Mouse (Mus musculus) neural tube, embryonic 14.5 days (tissue): ENCODE measurements at regions not wholly inside any gene's neighbourhood (a gene's known extent, or its start where the extent isn't known, plus 50 kb on each side); places are given as distances from the start of the nearest gene placed in this dataset.

Source experiments
- ATAC-seq: fragments of 200-750 bp; cut with Nextera tagmentation; 2 replicates; pipeline ENCODE4 v1.8.0; 2017; ENCODE audit warnings: low read depth, mild to moderate bottlenecking, moderate TSS enrichment, moderate library complexity
- H3K27ac ChIP-seq: fragments of 300-500 bp; sonication (generic); 2 replicates; pipeline ENCODE4 v1.5.1; 2014; ENCODE audit warnings: low read depth, mild to moderate bottlenecking, control low read depth, low read length, moderate library complexity, mixed read lengths
- H3K27me3 ChIP-seq: fragments of 300-500 bp; sonication (generic); 2 replicates; pipeline ENCODE4 v1.6.1; 2014; ENCODE audit warnings: low read length; ENCODE audit not compliant: control insufficient read depth, insufficient read depth
- H3K36me3 ChIP-seq: fragments of 300-500 bp; sonication (generic); 2 replicates; pipeline ENCODE4 v1.6.1; 2014; ENCODE audit warnings: low read length, mixed read lengths; ENCODE audit not compliant: control insufficient read depth, insufficient read depth
- H3K4me1 ChIP-seq: fragments of 300-500 bp; sonication (generic); 2 replicates; pipeline ENCODE4 v1.6.1; 2014; ENCODE audit warnings: low read length; ENCODE audit not compliant: control insufficient read depth, insufficient read depth
- H3K4me2 ChIP-seq: fragments of 300-500 bp; sonication (generic); 2 replicates; pipeline ENCODE4 v1.6.1; 2014; ENCODE audit warnings: mild to moderate bottlenecking, low read depth, low read length, control low read depth
- H3K4me3 ChIP-seq: fragments of 300-500 bp; sonication (generic); 2 replicates; pipeline ENCODE4 v1.5.1; 2014; ENCODE audit warnings: low read depth, low read length, control low read depth, mixed read lengths
- H3K9ac ChIP-seq: fragments of 300-500 bp; sonication (generic); replicated peaks from 2 replicates; pipeline ENCODE4 v1.6.1; 2014; ENCODE audit warnings: low read depth, mild to moderate bottlenecking, control low read depth, low read length, mixed read lengths
- H3K9me3 ChIP-seq: fragments of 300-500 bp; sonication (generic); 2 replicates; pipeline ENCODE4 v1.6.1; 2016; ENCODE audit warnings: low read length; ENCODE audit not compliant: control insufficient read depth
- WGBS: fragments of 180-500 bp; shearing (Covaris S2); extraction: QIAGEN DNeasy Blood & Tissue Kit; methylation state at CpG from one replicate; pipeline ENCODE4 v1.1.7; 2014; 5-methylcytosine and 5-hydroxymethylcytosine counted together

DNA sequence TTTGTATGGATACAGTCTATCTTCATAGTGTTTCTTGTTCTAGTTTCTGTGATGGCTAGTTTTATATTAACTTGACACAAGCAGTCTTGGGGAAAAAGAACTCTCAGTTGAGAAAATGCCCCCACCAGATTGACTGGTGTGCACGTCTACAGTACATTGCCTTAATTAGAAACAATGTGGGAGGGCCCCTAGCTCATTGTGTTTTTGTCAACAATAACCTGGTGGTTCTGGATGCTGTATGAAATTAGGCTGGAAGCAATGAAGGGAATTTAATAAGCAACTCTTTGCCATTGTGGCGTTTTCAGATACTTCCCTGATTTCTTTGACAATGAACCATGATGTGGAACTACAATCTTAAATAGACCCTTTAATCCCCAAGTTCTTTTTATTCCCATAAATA lies 1036.6 kb downstream of the Pla2g4a start:
- ATAC-seq, result no peak
- Histone ChIP-seq H3K36me3 (no peaks in the 10 kb centered on the region), H3K4me1 (no peaks in the 10 kb centered on the region), H3K27me3 (no peaks in the 10 kb centered on the region), H3K4me2 (no peak overlapping the region), H3K9ac (no peak overlapping the region), H3K4me3 (no peak overlapping the region), H3K27ac (no peak overlapping the region), H3K9me3 (no peaks in the 10 kb centered on the region)
- WGBS, result 83% methylated on average over 2 of the region's 2 CpGs

DNA sequence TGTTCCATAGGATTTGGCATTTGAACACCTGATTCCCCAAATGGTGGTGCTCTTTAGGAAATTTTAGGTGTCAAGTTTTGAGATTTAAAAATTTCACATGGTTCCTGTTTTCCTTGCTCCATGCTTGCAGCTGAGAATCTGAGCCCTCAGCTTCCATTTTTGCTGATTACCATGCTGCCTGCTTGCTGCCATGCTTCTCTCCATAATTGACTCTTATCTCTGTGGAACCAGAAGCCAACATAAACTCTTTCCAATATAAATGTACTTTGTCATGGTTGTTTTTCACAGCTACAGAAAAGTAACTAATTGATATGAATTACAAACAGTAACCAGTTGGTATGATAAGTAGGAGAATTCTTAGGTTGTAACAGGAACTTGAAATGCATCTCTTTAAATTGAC lies 1044.0 kb downstream of the Pla2g4a start:
- no peak for ATAC-seq
- Histone ChIP-seq H3K27ac (no peak overlapping the region), H3K4me1 (no peaks in the 10 kb centered on the region), H3K36me3 (no peaks in the 10 kb centered on the region), H3K4me2 (no peak overlapping the region), H3K9me3 (no peaks in the 10 kb centered on the region), H3K9ac (no peak overlapping the region), H3K4me3 (no peak overlapping the region), H3K27me3 (no peaks in the 10 kb centered on the region)

DNA sequence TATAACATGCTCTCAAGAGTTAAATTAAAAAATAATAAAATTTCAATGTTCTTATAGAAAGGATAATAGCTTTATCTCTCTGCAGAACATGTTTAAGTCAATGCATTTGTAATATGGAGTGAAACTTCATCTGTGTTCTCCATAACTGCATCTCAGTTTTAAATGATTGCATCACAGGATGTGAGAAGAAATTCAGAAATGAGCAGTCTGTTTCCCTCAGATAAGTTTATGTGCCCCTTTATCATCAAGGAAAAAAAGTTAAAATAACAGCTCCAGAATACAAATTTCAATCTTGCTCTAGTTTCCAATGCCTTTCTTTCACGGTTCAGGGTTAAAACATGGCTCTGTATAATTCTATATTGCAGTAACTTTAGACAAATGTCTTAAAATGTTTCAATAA lies 1048.3 kb downstream of the Pla2g4a start:
- no peak for ATAC-seq
- WGBS, result 84% methylated on average over 1 of the region's 1 CpGs
- H3K27me3 ChIP-seq, result no peaks in the 10 kb centered on the region

DNA sequence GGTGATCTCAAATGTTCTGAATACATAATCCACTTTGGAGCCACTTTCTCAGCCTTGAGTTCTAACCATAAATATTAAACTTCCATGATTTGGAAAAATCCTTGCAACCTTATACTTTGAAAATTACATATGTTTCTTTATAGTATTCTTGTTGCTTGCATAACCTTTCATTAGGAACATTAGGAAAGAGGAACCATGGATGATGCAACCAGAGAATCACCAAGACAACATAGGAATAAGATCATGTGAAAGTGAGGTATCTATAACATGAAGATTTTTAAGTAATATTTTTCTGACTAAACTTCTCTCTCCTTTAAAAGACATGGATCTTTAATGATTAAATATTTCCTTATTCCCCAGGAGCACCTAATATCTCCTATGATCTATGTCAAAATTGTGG lies 1057.0 kb downstream of the Pla2g4a start:
- no peaks in the 10 kb centered on the region for H3K27me3 ChIP-seq
- H3K4me1 ChIP-seq, result no peaks in the 10 kb centered on the region
- no peaks in the 10 kb centered on the region for H3K36me3 ChIP-seq
- no peak for ATAC-seq
- no peak overlapping the region for H3K4me3 ChIP-seq
- H3K9ac ChIP-seq, result no peak overlapping the region
- no peak overlapping the region for H3K4me2 ChIP-seq
- no peak overlapping the region for H3K27ac ChIP-seq
- H3K9me3 ChIP-seq, result no peaks in the 10 kb centered on the region

More for the DNA sequence above, 1048.3 kb downstream of the Pla2g4a start:
- H3K4me1 ChIP-seq, result no peaks in the 10 kb centered on the region
- no peak overlapping the region for H3K4me2 ChIP-seq
- no peak overlapping the region for H3K27ac ChIP-seq
- H3K9ac ChIP-seq, result no peak overlapping the region
- H3K4me3 ChIP-seq, result no peak overlapping the region
- H3K36me3 ChIP-seq, result no peaks in the 10 kb centered on the region
- no peaks in the 10 kb centered on the region for H3K9me3 ChIP-seq

DNA sequence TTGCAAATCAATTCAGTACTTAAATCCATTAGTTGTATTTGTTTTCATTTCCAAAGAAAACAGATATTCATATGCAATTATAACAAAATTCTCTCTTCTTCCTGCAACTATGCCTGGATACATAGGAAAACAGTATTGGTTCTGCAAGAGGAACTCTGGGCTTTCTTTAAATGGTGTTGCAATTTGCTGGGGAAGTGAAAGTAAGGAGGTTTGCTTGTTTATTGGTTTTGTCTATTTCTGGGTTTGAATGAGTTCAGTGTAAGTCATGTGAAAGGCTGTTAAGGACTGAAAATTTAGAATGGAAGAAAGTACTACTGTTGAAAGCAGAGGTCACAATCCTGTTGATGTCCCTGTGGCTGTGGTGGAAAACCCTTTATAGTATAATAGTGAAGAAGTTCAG lies 1058.0 kb downstream of the Pla2g4a start:
- ATAC-seq, result no peak
- Histone ChIP-seq H3K27ac (no peak overlapping the region), H3K4me2 (no peak overlapping the region), H3K9me3 (no peaks in the 10 kb centered on the region), H3K4me1 (no peaks in the 10 kb centered on the region), H3K36me3 (no peaks in the 10 kb centered on the region), H3K27me3 (no peaks in the 10 kb centered on the region), H3K9ac (no peak overlapping the region), H3K4me3 (no peak overlapping the region)

DNA sequence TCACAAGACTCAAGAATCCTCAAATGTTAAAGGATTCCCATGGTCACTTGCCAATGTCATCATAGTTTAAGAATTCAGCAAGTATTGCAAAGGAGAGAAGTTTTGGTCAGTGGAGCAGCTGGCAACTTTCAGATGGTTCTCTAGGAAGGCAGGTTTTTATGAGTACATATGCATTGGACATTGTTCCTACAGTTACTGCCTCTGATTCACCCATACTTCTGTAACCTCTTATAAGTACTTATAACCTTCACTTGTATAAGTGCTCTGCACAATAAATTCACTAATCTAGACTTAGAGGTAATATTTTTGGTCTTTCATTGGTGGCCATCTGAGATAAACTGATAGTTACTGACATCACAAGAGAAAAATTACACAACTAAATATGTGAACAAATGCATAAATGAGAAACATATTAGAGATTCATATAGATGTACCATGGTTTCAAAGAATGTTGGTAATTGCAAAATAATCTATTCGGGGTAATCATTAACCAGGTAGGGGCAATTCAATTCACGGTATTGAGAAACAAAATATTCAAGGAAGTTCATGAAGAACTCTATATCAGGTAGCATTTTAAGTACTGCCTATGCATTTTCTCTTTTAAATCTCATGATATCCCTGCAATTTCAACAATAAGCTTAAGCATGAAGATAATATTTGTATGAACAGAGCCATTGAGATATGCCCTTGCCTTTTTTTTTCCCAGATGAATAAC lies 1059.6 kb downstream of the Pla2g4a start:
- Histone ChIP-seq H3K27me3 (no peaks in the 10 kb centered on the region), H3K4me1 (no peaks in the 10 kb centered on the region), H3K4me2 (no peak overlapping the region), H3K4me3 (no peak overlapping the region), H3K27ac (no peak overlapping the region), H3K36me3 (no peaks in the 10 kb centered on the region), H3K9me3 (no peaks in the 10 kb centered on the region), H3K9ac (no peak overlapping the region)
- WGBS, result 92% methylated on average over 2 of the region's 2 CpGs
- no peak for ATAC-seq

DNA sequence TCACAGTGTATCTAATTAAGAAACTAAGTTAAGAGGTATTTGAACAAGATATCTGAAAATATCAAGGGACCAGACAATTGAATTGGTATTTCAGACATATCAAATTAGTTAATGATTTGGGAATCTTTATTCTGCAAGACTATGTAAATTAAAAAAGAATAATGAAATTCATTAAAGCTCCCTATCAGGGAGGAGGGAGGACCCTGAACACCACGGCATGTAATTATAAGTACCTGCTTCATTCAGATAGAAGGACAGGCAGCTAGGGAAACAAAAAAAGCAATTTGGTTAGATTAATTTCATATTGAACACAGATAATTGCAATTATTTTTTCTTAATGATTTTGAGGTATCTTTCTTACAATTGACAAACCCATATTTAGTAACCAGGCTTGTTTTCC lies 1090.3 kb downstream of the Pla2g4a start:
- Histone ChIP-seq H3K36me3 (no peaks in the 10 kb centered on the region), H3K4me1 (no peaks in the 10 kb centered on the region), H3K27me3 (no peaks in the 10 kb centered on the region), H3K4me3 (no peak overlapping the region), H3K27ac (no peak overlapping the region), H3K9me3 (no peaks in the 10 kb centered on the region), H3K9ac (no peak overlapping the region), H3K4me2 (no peak overlapping the region)
- WGBS, result 62% methylated on average over 1 of the region's 1 CpGs
- ATAC-seq, result no peak; the same call in 1 of the 2 replicates

DNA sequence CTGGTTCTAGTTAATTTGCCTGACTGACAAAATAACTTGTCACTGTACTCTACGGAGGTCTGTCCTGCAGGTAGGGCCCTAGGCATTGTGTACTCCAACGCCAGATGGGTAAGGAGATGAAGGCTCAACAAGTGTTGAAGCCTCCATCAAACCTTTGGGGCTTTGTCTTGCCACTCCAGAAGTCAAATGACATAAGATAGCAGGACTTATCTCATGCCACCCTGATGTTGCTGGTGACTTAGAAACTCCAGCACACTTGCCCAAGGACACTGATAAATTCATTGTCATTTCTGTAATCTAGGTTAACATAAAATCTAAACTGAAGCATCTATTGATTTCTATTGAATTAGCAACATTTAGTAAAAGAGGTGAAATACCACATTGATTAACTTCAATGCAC lies 1097.5 kb downstream of the Pla2g4a start:
- H3K9me3 ChIP-seq, result no peaks in the 10 kb centered on the region
- H3K36me3 ChIP-seq, result no peaks in the 10 kb centered on the region
- H3K4me1 ChIP-seq, result no peaks in the 10 kb centered on the region
- H3K4me2 ChIP-seq, result no peak overlapping the region
- 82% methylated on average over 2 of the region's 2 CpGs for WGBS
- H3K27ac ChIP-seq, result no peak overlapping the region
- ATAC-seq, result no peak
- H3K9ac ChIP-seq, result no peak overlapping the region
- no peak overlapping the region for H3K4me3 ChIP-seq
- no peaks in the 10 kb centered on the region for H3K27me3 ChIP-seq

DNA sequence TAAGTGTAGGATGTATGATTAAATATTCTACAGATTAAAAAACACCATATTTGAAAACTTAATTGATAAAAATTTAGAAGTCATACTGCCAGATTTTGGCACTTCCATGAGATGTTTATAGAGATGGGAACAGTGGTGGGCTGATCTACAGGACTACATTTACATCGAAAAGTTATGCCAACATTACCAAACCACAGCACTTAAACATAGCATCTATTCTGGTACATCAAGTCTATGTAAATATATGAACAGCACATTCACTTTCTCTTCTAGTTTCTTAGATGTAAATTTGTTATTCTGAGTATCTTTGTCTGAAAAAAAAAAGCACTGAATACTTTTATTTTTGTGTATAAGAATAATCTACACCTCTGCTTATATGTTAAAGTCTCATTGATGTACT lies 1108.1 kb downstream of the Pla2g4a start:
- ATAC-seq, result no peak

More for the DNA sequence above, 1108.1 kb downstream of the Pla2g4a start:
- Histone ChIP-seq H3K9me3 (no peaks in the 10 kb centered on the region), H3K9ac (no peak overlapping the region), H3K4me2 (no peak overlapping the region), H3K4me1 (no peaks in the 10 kb centered on the region), H3K4me3 (no peak overlapping the region), H3K27ac (no peak overlapping the region), H3K36me3 (no peaks in the 10 kb centered on the region), H3K27me3 (no peaks in the 10 kb centered on the region)
- WGBS, result 98% methylated on average over 1 of the region's 1 CpGs
